Mouse (Mus musculus): ENCODE results near the gene Klhdc7a. TPM values are rescaled to one million over a fixed set of nuclear protein-coding genes. Genes with fewer than 3 reads are reported as not detected.

Gene Klhdc7a
- polyA plus RNA-seq, 1 experiment from 2014 or later, result 0.22 TPM

MicroRNAs encoded within 50 kb of the gene (microRNA counts, 519-probe panel; counts per million panel counts)
- microRNA mmu-miR-2139, result not detected

Small RNAs within 50 kb of the gene (microRNA-seq; reads per million reads assigned to microRNA genes)
- gene Mir2139, result not detected

Other genes with a start within 250 kb of the Klhdc7a start
- 1.3 and 1.8 TPM in 2 replicates for gene Pax7, start 134.5 kb downstream of the Klhdc7a start, polyA plus RNA-seq (2016; fragmentation: Nextera tagmentation; extraction: Ambion mirVana)

All from midbrain, embryonic 10.5 days (tissue).